Mouse (Mus musculus) lung, embryonic 15.5 days (tissue): ENCODE measurements around the gene Efna5. TPM values are rescaled to one million over a fixed set of nuclear protein-coding genes. Genes with fewer than 3 reads are reported as not detected.

ENCODE experiments used
- ATAC-seq: fragments of 200-750 bp; cut with Nextera tagmentation; 2 replicates; pipeline ENCODE4 v1.8.0; 2017; ENCODE audit warnings: moderate number of reproducible peaks, borderline replicate concordance; ENCODE audit not compliant: low FRiP score, low TSS enrichment; ENCODE audit errors: extremely low read depth
- H3K27ac ChIP-seq: fragments of 300-500 bp; sonication (generic); 2 replicates; pipeline ENCODE4 v1.5.1; 2015; ENCODE audit warnings: moderate library complexity, mild to moderate bottlenecking, inconsistent platforms
- H3K27me3 ChIP-seq: fragments of 300-500 bp; sonication (generic); 2 replicates; pipeline ENCODE4 v1.6.1; 2015; ENCODE audit warnings: inconsistent platforms
- H3K36me3 ChIP-seq: fragments of 300-500 bp; sonication (generic); 2 replicates; pipeline ENCODE4 v1.6.1; 2015; ENCODE audit warnings: inconsistent platforms
- H3K4me1 ChIP-seq: fragments of 300-500 bp; sonication (generic); 2 replicates; pipeline ENCODE4 v1.6.1; 2015; ENCODE audit warnings: inconsistent platforms
- H3K4me2 ChIP-seq: fragments of 300-500 bp; sonication (generic); 2 replicates; pipeline ENCODE4 v1.6.1; 2015; ENCODE audit warnings: inconsistent platforms, mild to moderate bottlenecking, moderate library complexity
- H3K4me3 ChIP-seq: fragments of 300-500 bp; sonication (generic); 2 replicates; pipeline ENCODE4 v1.5.1; 2015; ENCODE audit warnings: mild to moderate bottlenecking, inconsistent platforms
- H3K9ac ChIP-seq: fragments of 300-500 bp; sonication (generic); 2 replicates; pipeline ENCODE4 v1.6.1; 2015; ENCODE audit warnings: inconsistent platforms
- H3K9me3 ChIP-seq: fragments of 300-500 bp; sonication (generic); 2 replicates; pipeline ENCODE4 v1.6.1; 2016; ENCODE audit warnings: inconsistent platforms
- WGBS: fragments of 180-500 bp; shearing (Covaris S2); methylation state at CpG from one replicate; pipeline ENCODE4 v1.1.7; 2015; 5-methylcytosine and 5-hydroxymethylcytosine counted together
- polyA plus RNA-seq: library from polyadenylated mRNA; unstranded; fragments of >200 nt; fragmentation: Nextera tagmentation; extraction: Ambion mirVana; gene quantifications from 2 replicates; pipeline ENCODE4 v1.2.1, GENCODE M21; 2015

Efna5 gene
- polyA plus RNA-seq, 1 experiment from 2014 or later = 12.6 TPM

DNA sequence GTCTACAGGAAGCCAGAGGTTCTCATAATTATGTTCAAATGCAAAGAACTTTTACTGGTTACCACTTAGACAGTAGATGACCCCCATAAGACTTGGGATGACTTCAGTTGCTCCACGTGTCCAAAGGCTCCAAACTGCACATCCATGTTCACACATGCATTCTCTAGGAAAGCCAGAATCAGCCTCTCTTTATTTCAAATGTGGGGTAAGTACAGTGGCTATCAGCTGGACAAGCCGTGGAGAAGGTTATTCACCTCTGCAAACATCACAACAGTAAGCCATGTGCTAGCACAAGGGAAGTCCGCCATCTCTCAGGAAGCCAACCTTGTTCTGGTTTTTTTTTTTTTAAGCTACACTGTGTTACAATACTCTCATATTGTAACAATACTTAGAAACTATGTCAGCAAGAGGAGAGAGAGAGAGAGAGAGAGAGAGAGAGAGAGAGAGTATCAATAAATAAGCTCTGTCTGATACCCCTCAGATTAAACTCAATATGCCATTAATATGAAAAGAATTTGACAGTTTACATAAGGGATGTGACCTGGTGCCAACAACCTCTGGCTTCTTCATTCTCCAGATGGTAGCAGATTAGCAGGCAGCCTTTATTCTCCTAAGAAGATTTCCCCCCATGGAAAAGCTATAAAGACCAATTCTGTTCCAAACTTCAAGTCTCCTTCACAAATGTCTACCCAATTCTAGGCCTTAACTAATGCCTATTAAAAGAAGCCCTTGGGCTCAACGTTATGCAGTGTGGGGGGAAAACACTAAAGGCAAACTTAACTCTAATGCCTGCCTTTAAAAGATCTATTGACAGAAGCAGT, 95.1 kb downstream of the Efna5 start:
- Histone ChIP-seq H3K36me3 (no peaks in the 10 kb centered on the region), H3K9me3 (no peaks in the 10 kb centered on the region), H3K27ac (no peak overlapping the region), H3K27me3 (no peaks in the 10 kb centered on the region), H3K4me1 (peaks cover 35% of the 10 kb centered on the region), H3K9ac (no peak overlapping the region), H3K4me2 (no peak overlapping the region), H3K4me3 (no peak overlapping the region)
- ATAC-seq = no peak
- 66% methylated on average over 4 of the region's 4 CpGs for WGBS

- no peaks in the 10 kb centered on the region for H3K27me3 ChIP-seq
- peaks cover 34% of the 10 kb centered on the region for H3K4me1 ChIP-seq
- peak overlapping the region; percentile 63 for H3K27ac ChIP-seq
- peak overlapping the region; percentile 53 for H3K4me2 ChIP-seq
- peak overlapping the region; percentile 21 for H3K4me3 ChIP-seq
- H3K9me3 ChIP-seq = no peaks in the 10 kb centered on the region
- 32% methylated on average over 27 of the region's 27 CpGs for WGBS
- ATAC-seq = peak; percentile 11
- H3K9ac ChIP-seq = no peak overlapping the region
- no peaks in the 10 kb centered on the region for H3K36me3 ChIP-seq
Observed at GRCm38 (mm10) chr17:62784274-62785171, 96.6 kb downstream of the Efna5 start.

DNA sequence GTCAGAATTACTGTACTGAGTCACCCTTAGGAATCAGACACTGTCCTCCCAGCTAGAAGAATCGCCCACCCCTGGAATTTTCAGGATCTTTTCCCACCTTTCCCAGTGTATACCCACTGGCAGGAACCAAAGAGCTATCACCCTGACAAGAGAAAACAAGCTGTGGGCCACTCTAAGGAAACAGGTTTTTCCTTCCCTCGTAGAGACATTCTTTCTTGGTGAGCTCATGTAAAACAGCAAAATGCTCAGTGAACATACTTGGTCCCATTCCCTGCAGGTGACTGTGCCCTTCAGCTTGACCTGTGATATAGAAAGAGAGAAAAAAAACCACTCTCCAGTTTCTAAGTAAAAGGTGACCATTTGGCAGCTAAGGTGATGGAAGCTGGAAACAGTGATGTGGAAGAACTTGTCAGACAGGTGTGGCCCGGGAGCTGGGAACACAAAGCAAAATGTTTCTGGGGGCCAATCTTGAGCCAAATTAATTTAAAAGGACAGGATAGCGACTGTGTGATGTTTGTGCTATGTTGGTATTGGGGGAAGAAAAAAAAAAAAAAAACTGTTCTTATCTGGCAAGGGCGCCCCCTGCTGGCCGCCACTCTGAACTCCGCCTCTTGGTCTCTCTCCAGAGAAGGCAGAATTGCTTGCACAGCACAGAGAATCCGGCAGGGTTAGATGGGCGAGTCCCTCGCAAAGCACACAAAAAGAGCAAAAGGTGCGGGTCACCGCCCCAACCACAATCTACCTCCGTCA, 97.4 kb downstream of the Efna5 start:
- 12% methylated on average over 13 of the region's 13 CpGs for WGBS
- H3K9me3 ChIP-seq = no peaks in the 10 kb centered on the region
- peak overlapping the region; percentile 21 for H3K4me3 ChIP-seq
- peak overlapping the region; percentile 63 for H3K27ac ChIP-seq
- H3K4me2 ChIP-seq = peak overlapping the region; percentile 53
- no peaks in the 10 kb centered on the region for H3K36me3 ChIP-seq
- ATAC-seq = peak; percentile 60
- H3K27me3 ChIP-seq = no peaks in the 10 kb centered on the region
- H3K4me1 ChIP-seq = peaks cover 27% of the 10 kb centered on the region
- no peak overlapping the region for H3K9ac ChIP-seq

DNA sequence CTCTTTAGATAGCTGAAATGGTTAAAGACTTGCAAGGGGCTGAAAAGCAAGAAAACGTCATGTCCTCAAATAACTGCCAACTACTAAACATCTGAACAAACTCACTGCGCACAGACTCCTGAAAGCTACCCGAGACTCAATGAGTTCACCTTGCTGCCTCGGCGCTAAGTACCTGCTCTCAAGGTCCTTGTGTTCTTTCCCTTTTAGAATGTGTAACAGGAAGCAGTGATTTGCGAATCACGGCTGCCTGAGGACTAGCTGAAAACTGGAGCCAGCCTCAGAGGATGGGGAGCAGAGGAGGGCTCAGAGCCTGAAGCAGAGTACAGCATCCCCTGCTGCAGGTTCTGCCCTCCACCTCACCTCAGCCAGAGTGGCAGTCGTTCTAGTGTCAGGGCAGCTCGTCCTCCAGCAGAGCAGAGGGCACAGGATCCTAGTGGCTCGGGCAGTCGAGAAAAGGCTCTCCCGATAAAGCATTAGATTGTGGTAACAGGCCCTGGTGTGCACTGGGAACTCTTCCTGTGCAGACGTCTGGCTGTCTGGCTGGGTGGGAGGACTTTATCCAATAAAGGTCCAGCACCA, 98.2 kb downstream of the Efna5 start:
- no peaks in the 10 kb centered on the region for H3K36me3 ChIP-seq
- H3K9me3 ChIP-seq = no peaks in the 10 kb centered on the region
- peak; percentile 17; the same call in 1 of the 2 replicates for ATAC-seq
- no peak overlapping the region for H3K9ac ChIP-seq
- whole genome bisulfite sequencing = 41% methylated on average over 13 of the region's 13 CpGs
- peaks cover 30% of the 10 kb centered on the region for H3K4me1 ChIP-seq
- no peak overlapping the region for H3K4me3 ChIP-seq
- no peaks in the 10 kb centered on the region for H3K27me3 ChIP-seq
- H3K4me2 ChIP-seq = peak overlapping the region; percentile 29; the same call in 1 of the 2 replicates
- H3K27ac ChIP-seq = peak overlapping the region; percentile 63

DNA sequence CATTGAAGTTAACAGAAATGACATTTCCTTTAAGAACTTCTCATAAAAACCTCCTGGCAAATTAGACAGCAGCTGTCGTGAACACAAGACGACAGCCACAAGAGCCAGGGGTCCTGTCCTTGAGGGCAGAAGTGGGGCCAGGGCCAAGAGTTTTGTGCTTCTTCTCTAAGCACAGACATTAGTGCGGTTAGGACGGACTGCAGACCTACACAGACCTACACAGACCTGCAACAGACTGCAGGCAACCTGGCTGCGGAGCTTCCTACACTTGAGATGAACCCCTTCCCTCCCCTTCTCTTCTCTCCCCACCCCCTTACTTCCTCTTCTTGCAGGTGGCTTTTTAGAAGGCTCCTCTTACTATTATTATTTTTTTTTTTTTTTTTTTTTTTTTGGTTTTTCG, 100.0 kb downstream of the Efna5 start:
- Histone ChIP-seq H3K27me3 (no peaks in the 10 kb centered on the region), H3K27ac (no peak overlapping the region), H3K9me3 (no peaks in the 10 kb centered on the region), H3K9ac (no peak overlapping the region), H3K4me3 (no peak overlapping the region), H3K36me3 (no peaks in the 10 kb centered on the region), H3K4me2 (no peak overlapping the region), H3K4me1 (peaks cover 38% of the 10 kb centered on the region)
- WGBS = 67% methylated on average over 6 of the region's 6 CpGs
- ATAC-seq = no peak

DNA sequence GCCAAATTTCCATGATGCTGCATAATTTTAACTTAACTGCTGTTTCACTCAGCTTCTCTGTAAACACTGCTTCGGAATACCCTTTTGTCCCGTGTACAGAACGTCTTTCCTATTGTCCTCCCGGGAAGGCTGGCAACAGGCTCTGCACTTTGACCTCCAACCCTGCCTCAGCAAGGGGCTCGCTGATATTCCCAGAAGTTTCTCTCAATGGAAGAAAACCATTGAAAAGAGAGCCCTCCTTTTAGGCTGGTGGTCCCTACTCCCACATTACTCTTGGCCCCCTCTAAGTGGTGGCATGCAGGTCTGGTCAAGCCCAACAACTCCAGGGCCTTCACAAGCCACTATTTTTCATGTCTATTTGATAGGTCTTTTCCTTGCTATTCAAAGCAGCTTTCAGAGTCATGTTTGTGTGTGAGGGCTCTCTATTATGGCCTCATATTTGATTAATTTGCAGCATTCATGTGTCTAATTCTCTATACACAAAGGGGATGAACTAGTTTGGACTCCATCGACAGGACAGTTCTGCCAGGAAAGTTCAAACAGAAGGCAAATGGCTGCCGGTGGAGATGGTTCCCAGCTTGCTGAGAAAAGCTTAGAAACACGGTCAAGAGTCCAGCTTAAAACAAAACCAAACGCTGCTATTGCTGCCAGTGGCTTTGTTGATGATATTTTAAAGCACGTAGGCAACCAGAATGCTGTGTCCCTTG, 103.1 kb downstream of the Efna5 start:
- peak; percentile 47; the same call in 1 of the 2 replicates for ATAC-seq
- no peaks in the 10 kb centered on the region for H3K36me3 ChIP-seq
- H3K27ac ChIP-seq = no peak overlapping the region
- peaks cover 28% of the 10 kb centered on the region for H3K4me1 ChIP-seq
- H3K4me2 ChIP-seq = peak overlapping the region; percentile 18; the same call in 1 of the 2 replicates
- no peaks in the 10 kb centered on the region for H3K27me3 ChIP-seq
- H3K9ac ChIP-seq = no peak overlapping the region
- WGBS = 31% methylated on average over 10 of the region's 10 CpGs
- no peaks in the 10 kb centered on the region for H3K9me3 ChIP-seq
- no peak overlapping the region for H3K4me3 ChIP-seq

GRCm38 (mm10) chr17:62776710-62777109, 104.4 kb downstream of the Efna5 start:
- H3K36me3 ChIP-seq = no peaks in the 10 kb centered on the region
- no peaks in the 10 kb centered on the region for H3K9me3 ChIP-seq
- H3K27me3 ChIP-seq = no peaks in the 10 kb centered on the region
- no peak overlapping the region for H3K4me2 ChIP-seq
- H3K9ac ChIP-seq = no peak overlapping the region
- no peak overlapping the region for H3K4me3 ChIP-seq
- 39% methylated on average over 3 of the region's 3 CpGs for WGBS
- ATAC-seq = no peak
- H3K4me1 ChIP-seq = peaks cover 25% of the 10 kb centered on the region
- no peak overlapping the region for H3K27ac ChIP-seq

GRCm38 (mm10) chr17:62775976-62776375, 105.1 kb downstream of the Efna5 start:
- no peak overlapping the region for H3K9ac ChIP-seq
- H3K4me1 ChIP-seq = peaks cover 25% of the 10 kb centered on the region
- no peaks in the 10 kb centered on the region for H3K9me3 ChIP-seq
- H3K36me3 ChIP-seq = no peaks in the 10 kb centered on the region
- no peak overlapping the region for H3K4me2 ChIP-seq
- WGBS = 35% methylated on average over 2 of the region's 2 CpGs
- no peak overlapping the region for H3K4me3 ChIP-seq
- no peak overlapping the region for H3K27ac ChIP-seq
- H3K27me3 ChIP-seq = no peaks in the 10 kb centered on the region
- peak; percentile 79; the same call in 1 of the 2 replicates for ATAC-seq

DNA sequence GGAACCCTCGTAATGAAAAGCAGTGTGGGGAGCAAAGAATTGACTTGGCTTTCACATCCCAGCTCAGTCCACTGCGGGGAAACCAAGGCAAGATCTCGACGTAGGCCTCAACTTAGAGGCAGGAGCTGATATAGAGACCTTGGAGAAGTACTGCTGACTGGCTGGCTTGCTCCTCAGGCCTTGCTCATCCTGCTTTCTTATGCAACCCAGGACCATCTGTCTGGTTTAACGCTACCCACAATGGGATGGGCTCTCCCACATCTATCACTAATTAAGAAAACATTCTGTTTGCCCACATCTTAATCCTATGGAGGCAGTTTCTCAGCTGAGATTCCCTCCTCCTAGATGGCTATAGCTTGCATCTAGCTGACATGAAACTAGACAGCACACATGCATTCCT, 105.7 kb downstream of the Efna5 start:
- Histone ChIP-seq H3K9me3 (no peaks in the 10 kb centered on the region), H3K4me2 (no peak overlapping the region), H3K36me3 (no peaks in the 10 kb centered on the region), H3K27ac (no peak overlapping the region), H3K4me3 (no peak overlapping the region), H3K9ac (no peak overlapping the region), H3K4me1 (peaks cover 25% of the 10 kb centered on the region), H3K27me3 (no peaks in the 10 kb centered on the region)
- ATAC-seq = no peak
- 83% methylated on average over 5 of the region's 5 CpGs for WGBS

DNA sequence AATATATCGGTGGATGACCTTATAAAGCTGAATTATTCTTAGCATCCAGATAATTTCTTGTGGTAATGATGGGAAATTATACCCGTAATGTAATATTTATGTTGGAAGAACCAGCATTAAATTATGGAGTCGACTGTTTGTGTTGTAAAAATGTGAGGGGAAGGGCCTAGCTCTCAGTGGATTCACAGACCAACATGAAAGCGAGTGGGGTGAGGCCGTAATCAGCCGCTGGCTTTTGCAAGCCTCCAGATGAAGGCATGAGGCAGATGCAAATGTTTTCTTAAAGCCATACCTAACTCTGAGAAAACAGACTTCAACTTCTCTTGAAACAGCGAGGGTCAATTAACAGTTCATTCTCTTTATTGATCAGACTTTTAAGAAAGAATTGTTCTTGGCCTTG, 106.4 kb downstream of the Efna5 start:
- Histone ChIP-seq H3K4me2 (no peak overlapping the region), H3K9me3 (no peaks in the 10 kb centered on the region), H3K9ac (no peak overlapping the region), H3K4me1 (peaks cover 25% of the 10 kb centered on the region), H3K4me3 (no peak overlapping the region), H3K27ac (no peak overlapping the region), H3K27me3 (no peaks in the 10 kb centered on the region), H3K36me3 (no peaks in the 10 kb centered on the region)
- ATAC-seq = no peak
- WGBS = 84% methylated on average over 7 of the region's 7 CpGs

DNA sequence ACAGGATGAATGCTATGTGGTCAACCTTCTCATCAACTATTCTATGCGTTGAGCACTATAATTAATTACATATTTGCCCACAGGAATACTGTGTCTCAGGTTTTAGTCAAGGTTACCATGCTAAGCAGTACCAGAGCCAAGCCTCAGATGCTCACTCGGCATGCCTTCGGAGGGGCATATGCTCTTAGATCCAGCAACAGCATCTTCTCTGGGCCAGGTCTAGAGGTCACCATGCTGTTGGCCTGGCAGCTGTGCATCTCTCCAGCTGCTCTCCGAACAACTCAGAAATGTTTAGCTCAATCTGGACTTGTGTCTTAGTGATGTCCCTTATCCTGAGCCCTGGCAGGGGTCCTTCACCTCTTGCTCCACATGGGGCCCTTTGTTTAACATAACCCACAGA, 114.4 kb downstream of the Efna5 start:
- H3K4me3 ChIP-seq = no peak overlapping the region
- WGBS = 61% methylated on average over 4 of the region's 4 CpGs
- no peaks in the 10 kb centered on the region for H3K9me3 ChIP-seq
- no peaks in the 10 kb centered on the region for H3K27me3 ChIP-seq
- no peak overlapping the region for H3K27ac ChIP-seq
- no peaks in the 10 kb centered on the region for H3K36me3 ChIP-seq
- no peak overlapping the region for H3K9ac ChIP-seq
- no peak for ATAC-seq
- H3K4me2 ChIP-seq = no peak overlapping the region
- no peaks in the 10 kb centered on the region for H3K4me1 ChIP-seq
